Mouse (Mus musculus) testis, adult 2 months (tissue): Measurements from ENCODE around the gene Sytl1. TPM values are rescaled to one million over a fixed set of nuclear protein-coding genes. Genes with fewer than 3 reads are reported as not detected.
A peak's percentile ranks its signal among the peaks of the same experiment; 100 is the strongest.

Source experiments
- H3K27ac ChIP-seq: fragments of 200-500 bp; 2 replicates; pipeline ENCODE4 v1.5.1; 2012; ENCODE audit warnings: low read depth, low read length; ENCODE audit not compliant: control insufficient read depth, insufficient read depth
- H3K27me3 ChIP-seq: fragments of 200-500 bp; 2 replicates; pipeline ENCODE4 v1.6.1; 2012; ENCODE audit warnings: mild to moderate bottlenecking, low read length, moderate library complexity; ENCODE audit not compliant: control insufficient read depth, insufficient read depth
- H3K36me3 ChIP-seq: fragments of 200-500 bp; 2 replicates; pipeline ENCODE4 v1.6.1; 2012; ENCODE audit warnings: mild to moderate bottlenecking, low read length; ENCODE audit not compliant: control insufficient read depth, insufficient read depth
- H3K4me1 ChIP-seq: fragments of 200-500 bp; 2 replicates; pipeline ENCODE4 v1.6.1; 2012; ENCODE audit warnings: low read length; ENCODE audit not compliant: control insufficient read depth, insufficient read depth
- H3K4me3 ChIP-seq: fragments of 200-500 bp; 2 replicates; pipeline ENCODE4 v1.5.1; 2012; ENCODE audit warnings: low read depth, mild to moderate bottlenecking, low read length, moderate library complexity, mixed read lengths; ENCODE audit not compliant: control insufficient read depth
- CTCF ChIP-seq: fragments of 200-500 bp; IDR thresholded peaks from 2 replicates; pipeline ENCODE4 v1.5.1; 2012; ENCODE audit warnings: low read depth, mild to moderate bottlenecking, inconsistent platforms, low read length, moderate library complexity; ENCODE audit not compliant: control insufficient read depth, insufficient read depth, insufficient replicate concordance
- POLR2A ChIP-seq: fragments of 200-500 bp; IDR thresholded peaks from 2 replicates; pipeline ENCODE4 v1.6.1; 2012; ENCODE audit warnings: low read depth, mild to moderate bottlenecking, inconsistent platforms, low read length, moderate library complexity; ENCODE audit not compliant: control insufficient read depth
- polyA plus RNA-seq: library from polyadenylated mRNA; depleted of rRNA; stranded (reverse); fragments of >200 nt; gene quantifications from 2 replicates; pipeline ENCODE4 v1.2.3, GENCODE M21; 2012

The Sytl1 gene
- polyA plus RNA-seq, 1 experiment, result 0.33 TPM

GRCm38 (mm10) chr4:133247072-133247471 is 15.8 kb downstream of the Sytl1 start:
- no peaks in the 10 kb centered on the region for H3K27me3 ChIP-seq
- TF ChIP-seq POLR2A (no peak), CTCF (no peak)
- peaks cover 22% of the 10 kb centered on the region for H3K4me1 ChIP-seq
- no peak overlapping the region for H3K4me3 ChIP-seq
- H3K36me3 ChIP-seq, result no peaks in the 10 kb centered on the region
- no peak overlapping the region for H3K27ac ChIP-seq

- Histone ChIP-seq H3K4me3 (no peak overlapping the region), H3K27me3 (no peaks in the 10 kb centered on the region), H3K36me3 (no peaks in the 10 kb centered on the region), H3K27ac (no peak overlapping the region), H3K4me1 (peaks cover 11% of the 10 kb centered on the region)
- TF ChIP-seq POLR2A, result no peak
- no peak for TF ChIP-seq CTCF
Observed at GRCm38 (mm10) chr4:133244289-133244688, 18.6 kb downstream of the Sytl1 start.

DNA sequence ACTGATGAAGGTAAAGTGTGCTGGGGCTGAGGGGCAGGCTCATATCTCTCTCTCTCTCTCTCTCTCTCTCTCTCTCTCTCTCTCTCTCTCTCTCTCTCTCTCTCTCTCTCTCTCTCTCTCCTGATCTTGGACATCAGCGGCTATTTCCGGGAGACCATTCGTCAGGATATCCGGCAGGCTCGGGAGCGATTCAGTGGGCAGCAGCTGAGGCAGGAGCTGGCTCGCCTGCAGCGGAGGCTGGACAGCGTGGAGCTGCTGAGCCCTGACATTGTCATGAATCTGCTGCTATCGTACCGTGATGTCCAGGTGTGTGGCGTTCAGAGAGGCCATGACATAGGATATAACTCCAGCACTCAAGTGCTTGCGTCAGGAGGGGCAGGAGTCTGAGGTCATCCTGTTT is 19.4 kb downstream of the Sytl1 start:
- no peaks in the 10 kb centered on the region for H3K27me3 ChIP-seq
- no peak overlapping the region for H3K4me3 ChIP-seq
- no peaks in the 10 kb centered on the region for H3K36me3 ChIP-seq
- H3K27ac ChIP-seq, result no peak overlapping the region
- TF ChIP-seq POLR2A, result no peak
- H3K4me1 ChIP-seq, result peaks cover 11% of the 10 kb centered on the region

DNA sequence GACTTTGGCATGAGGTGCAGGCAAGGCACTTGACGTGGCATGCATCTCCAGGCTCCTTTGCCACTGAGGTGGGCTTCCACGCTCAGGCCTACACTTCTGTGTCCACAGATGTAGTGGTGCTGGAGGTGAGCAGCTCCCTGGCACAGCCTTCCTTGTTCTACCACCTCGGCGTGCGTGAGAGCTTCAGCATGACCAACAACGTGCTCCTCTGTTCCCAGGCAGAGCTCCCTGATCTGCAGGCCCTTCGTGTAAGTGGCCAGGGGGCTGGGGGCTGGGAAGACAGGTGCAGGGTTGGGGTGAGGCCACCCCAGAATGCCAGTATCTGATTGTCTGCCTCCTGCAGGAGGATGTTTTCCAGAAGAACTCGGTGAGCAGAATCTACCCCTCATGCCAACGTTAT is 20.2 kb downstream of the Sytl1 start:
- Histone ChIP-seq H3K27me3 (no peaks in the 10 kb centered on the region), H3K36me3 (no peaks in the 10 kb centered on the region), H3K27ac (no peak overlapping the region), H3K4me3 (no peak overlapping the region), H3K4me1 (peaks cover 11% of the 10 kb centered on the region)
- no peak for TF ChIP-seq POLR2A
- no peak for TF ChIP-seq CTCF

- Histone ChIP-seq H3K4me1 (peaks cover 11% of the 10 kb centered on the region), H3K4me3 (peak overlapping the region; percentile 91), H3K27ac (no peak overlapping the region), H3K36me3 (no peaks in the 10 kb centered on the region), H3K27me3 (no peaks in the 10 kb centered on the region)
- TF ChIP-seq POLR2A (no peak), CTCF (no peak)
Observed at GRCm38 (mm10) chr4:133241910-133242309, 21.0 kb downstream of the Sytl1 start.

DNA sequence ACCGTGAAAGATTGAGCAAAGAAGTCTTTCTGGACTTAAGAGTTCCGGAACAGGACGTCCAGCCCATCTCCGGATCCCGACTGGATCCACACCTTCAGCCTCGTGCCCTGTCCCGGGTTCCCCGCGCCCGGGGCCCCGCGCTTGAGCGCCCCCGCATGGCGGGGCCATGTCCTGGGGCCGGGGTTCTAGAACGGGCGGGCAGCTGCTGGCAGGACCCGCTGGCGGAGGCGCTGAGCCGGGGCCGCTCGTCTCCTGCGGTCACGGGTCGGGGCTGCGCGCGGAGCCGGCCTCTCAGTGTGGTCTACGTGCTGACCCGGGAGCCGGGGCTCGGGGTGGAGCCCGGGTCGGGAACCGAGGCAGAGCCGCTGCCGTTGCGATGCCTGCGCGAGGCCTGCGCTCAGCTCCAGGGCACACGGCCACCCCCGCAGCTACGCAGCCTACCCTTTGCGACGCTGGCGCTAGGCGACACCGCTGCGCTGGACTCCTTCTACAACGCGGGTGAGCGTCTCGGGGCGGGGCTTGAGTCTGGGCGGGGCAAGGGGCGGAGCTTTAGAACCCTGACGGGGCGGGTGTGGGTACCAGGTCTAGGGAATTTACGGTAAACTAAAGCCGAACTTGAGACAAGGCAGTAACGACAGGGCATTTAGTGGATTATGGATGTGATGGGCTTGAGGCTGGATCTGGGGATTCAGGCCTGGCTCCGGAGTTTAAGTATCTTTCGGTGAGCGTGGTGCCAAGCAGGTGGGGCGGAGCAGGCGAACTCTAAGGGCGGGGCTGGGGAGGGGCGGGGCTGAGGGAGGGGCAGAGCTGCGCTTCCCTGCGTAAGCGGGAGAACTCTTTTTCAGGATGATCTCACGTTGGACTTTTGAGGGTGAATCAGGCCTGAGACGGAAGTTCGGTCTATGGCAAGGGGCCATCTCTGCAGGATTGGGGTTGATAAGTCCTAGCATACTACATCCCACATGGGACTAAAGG is 21.7 kb downstream of the Sytl1 start:
- Histone ChIP-seq H3K36me3 (no peaks in the 10 kb centered on the region), H3K4me1 (peaks cover 11% of the 10 kb centered on the region), H3K4me3 (peak overlapping the region; percentile 91), H3K27ac (peak overlapping the region; percentile 86), H3K27me3 (no peaks in the 10 kb centered on the region)
- peak; percentile 70; the same call in 1 of the 2 replicates for TF ChIP-seq POLR2A
- no peak; the same call in 1 of the 2 replicates for TF ChIP-seq CTCF

GRCm38 (mm10) chr4:133240490-133240921 is 22.4 kb downstream of the Sytl1 start, which contains the start of gene Map3k6:
Map3k6 (plus strand) TSS chr4:133240818.
- Histone ChIP-seq H3K4me1 (peaks cover 11% of the 10 kb centered on the region), H3K27ac (peak within 1 kb of the TSS; percentile 86), H3K36me3 (no peaks in the 10 kb centered on the region), H3K27me3 (no peaks in the 10 kb centered on the region), H3K4me3 (peak within 1 kb of the TSS; percentile 91)
- TF ChIP-seq CTCF (no peak), POLR2A (no peak)

DNA sequence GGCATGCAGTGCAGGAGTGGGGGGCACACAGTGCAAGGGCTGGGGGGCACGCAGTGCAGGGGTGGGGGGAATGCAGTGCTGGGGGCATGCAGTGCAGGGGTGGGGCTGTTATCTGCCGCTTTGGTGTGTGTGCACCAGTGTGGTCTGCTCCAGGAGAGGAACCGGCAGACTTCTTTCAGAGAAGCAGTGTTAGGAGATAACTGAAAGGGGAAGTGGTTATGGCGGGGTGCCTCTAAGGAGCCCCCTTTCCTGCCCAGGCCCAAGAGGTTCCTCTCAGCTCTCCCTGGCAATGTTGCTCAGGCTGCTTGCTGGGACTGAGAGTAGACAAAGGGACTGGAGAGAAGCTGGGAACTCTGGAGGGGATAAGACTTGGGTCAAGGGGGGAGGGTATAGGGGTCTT is 25.0 kb downstream of the Sytl1 start:
- H3K27ac ChIP-seq, result no peak overlapping the region
- no peaks in the 10 kb centered on the region for H3K36me3 ChIP-seq
- H3K4me1 ChIP-seq, result peaks cover 11% of the 10 kb centered on the region
- no peak overlapping the region for H3K4me3 ChIP-seq
- no peaks in the 10 kb centered on the region for H3K27me3 ChIP-seq
- TF ChIP-seq POLR2A (no peak), CTCF (no peak)
